Mouse (Mus musculus) brain, embryonic 14.5 days (tissue): ENCODE measurements around the gene Apol10a.
"Not testable (repeated sequence)": the region's sequence is repeated elsewhere in the genome, so short reads cannot be mapped to it uniquely, and the experiment has no call there.

Source experiments
- CTCF ChIP-seq: fragments of 200-500 bp; IDR thresholded peaks from 2 replicates; pipeline ENCODE4 v1.5.1; 2012; ENCODE audit warnings: inconsistent platforms, mild to moderate bottlenecking, moderate library complexity, borderline replicate concordance; ENCODE audit not compliant: insufficient read depth, insufficient read length; ENCODE audit errors: extremely low read depth
- POLR2A ChIP-seq: fragments of 200-500 bp; IDR thresholded peaks from 2 replicates; pipeline ENCODE4 v1.6.1; 2012; ENCODE audit warnings: mild to moderate bottlenecking, inconsistent platforms, borderline replicate concordance; ENCODE audit not compliant: poor library complexity, insufficient read depth, insufficient read length, severe bottlenecking; ENCODE audit errors: extremely low read depth

GRCm38 (mm10) chr15:77474699-77475390 is 2.0 kb upstream of the Apol10a start:
- not testable (repeated sequence) for TF ChIP-seq POLR2A, CTCF
